ENCODE assay signal across 8 mouse cellular contexts in the genomic region with DNA sequence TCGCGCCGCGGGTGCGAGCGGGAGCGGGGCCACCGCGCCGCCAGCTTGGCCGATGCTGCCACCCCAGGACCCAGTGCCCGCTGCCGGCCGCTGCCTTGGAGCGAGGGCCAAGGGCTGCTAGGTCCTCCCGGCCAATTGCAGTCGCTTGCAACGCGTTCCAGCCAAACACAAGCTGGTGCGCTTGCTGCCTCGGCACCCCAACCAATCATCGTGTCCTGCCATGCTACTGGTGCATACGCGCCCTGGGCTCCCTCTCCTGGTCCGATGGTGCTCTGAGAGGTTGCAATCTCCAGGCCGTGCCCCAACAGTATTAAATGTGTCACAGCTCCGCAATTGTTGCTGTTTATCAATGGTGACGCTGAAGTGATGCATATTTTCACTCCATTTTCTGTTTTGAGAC. TPM values are rescaled to one million over a fixed set of nuclear protein-coding genes. Genes with fewer than 3 reads are reported as not detected.
DNase-seq lines count a peak whose midpoint lies in the region; ATAC-seq and TF ChIP-seq lines count a peak whose summit lies in the region.

No protein-coding gene starts in this region.

- peak overlapping the region; percentile 42; the same call in 1 of the 2 replicates for H3K27ac ChIP-seq in hindbrain, embryonic 11.5 days (ENCODE audit: low read depth, low read length)
- no peak overlapping the region for H3K27ac ChIP-seq in lung, postnatal 0 days (ENCODE audit: low read length)

- no peak for TF ChIP-seq EP300 in lung, postnatal 0 days (IDR thresholded peaks at IDR 0.05)

- H3K4me2 ChIP-seq in hindbrain, embryonic 11.5 days (replicated peaks; ENCODE audit: low read depth, low read length): peak overlapping the region; percentile 100
- H3K4me2 ChIP-seq in lung, postnatal 0 days (replicated peaks; ENCODE audit: low read depth, low read length): peak overlapping the region; percentile 100

- H3K9me3 ChIP-seq in hindbrain, embryonic 11.5 days (ENCODE audit: control insufficient read depth, low read length): no peaks in the 10 kb centered on the region
- no peaks in the 10 kb centered on the region for H3K9me3 ChIP-seq in lung, postnatal 0 days (ENCODE audit: low read length)

- under 1% methylated on average over 28 of the region's 28 CpGs for WGBS in hindbrain, embryonic 11.5 days
- 2% methylated on average over 20 of the region's 28 CpGs for WGBS in lung, postnatal 0 days

- peak overlapping the region; percentile 59 for H3K9ac ChIP-seq in hindbrain, embryonic 11.5 days (ENCODE audit: low read depth, low read length)
- H3K9ac ChIP-seq in lung, postnatal 0 days (replicated peaks; ENCODE audit: low read depth): no peak overlapping the region

- H3K27me3 ChIP-seq in hindbrain, embryonic 11.5 days (ENCODE audit: control insufficient read depth, insufficient read depth, low read length): peaks cover 24% of the 10 kb centered on the region
- H3K27me3 ChIP-seq in lung, postnatal 0 days (replicated peaks; ENCODE audit: insufficient read depth, low read length): no peaks in the 10 kb centered on the region

- ATAC-seq in hindbrain, embryonic 11.5 days (ENCODE audit: low FRiP score): peak; percentile 96
- peak; percentile 99 for ATAC-seq in lung, postnatal 0 days

- H3K36me3 ChIP-seq in hindbrain, embryonic 11.5 days (ENCODE audit: control insufficient read depth, insufficient read depth, low read length): no peaks in the 10 kb centered on the region
- H3K36me3 ChIP-seq in lung, postnatal 0 days (ENCODE audit: insufficient read depth, low read length): no peaks in the 10 kb centered on the region

- peak; percentile 93 for TF ChIP-seq CTCF in lung, postnatal 0 days (IDR thresholded peaks at IDR 0.05)

- H3K4me1 ChIP-seq in hindbrain, embryonic 11.5 days (replicated peaks; ENCODE audit: control insufficient read depth, insufficient read depth, low read length): peaks cover 5% of the 10 kb centered on the region; the same call in 1 of the 2 replicates
- no peaks in the 10 kb centered on the region for H3K4me1 ChIP-seq in lung, postnatal 0 days (ENCODE audit: insufficient read depth, low read depth, low read length)

- peak overlapping the region; percentile 73 for H3K4me3 ChIP-seq in hindbrain, embryonic 11.5 days (ENCODE audit: low read depth, low read length)
- peak overlapping the region; percentile 60 for H3K4me3 ChIP-seq in lung, postnatal 0 days (ENCODE audit: low read depth, low read length)

- peak; percentile 94 for DNase-seq in Muller cell, postnatal 12 days (ENCODE audit: inconsistent ontology term)
- DNase-seq in cerebellum, adult 9-11 months: peak; percentile 97
- peak; percentile 84 to 92 for DNase-seq in frontal cortex, adult 2 months (ENCODE audit: extremely low spot score in 1 of 2, low spot score in 1 of 2)
- DNase-seq in hindbrain, embryonic 11.5 days (ENCODE audit: low spot score): peak; percentile 84
- peak; percentile 83 to 91 for DNase-seq in layer of hippocampus, postnatal 10 days (ENCODE audit: low spot score in 2 of 2)
- DNase-seq in lung, postnatal 0 days (ENCODE audit: low spot score): peak; percentile 95
- peak; percentile 73 for DNase-seq in ovary, postnatal 14 days (ENCODE audit: low spot score)
- DNase-seq in thymus, postnatal 10 days (ENCODE audit: low spot score in 2 of 2): peak; percentile 64 to 78

RNA-seq across cellular contexts. Expression of a gene that starts 16.3 kb away (rescaled TPM):
- polyA plus RNA-seq in frontal cortex, adult 2 months (2012; rRNA removed): 0.14 and 0.19 TPM in 2 replicates
- 4.1 and 6.5 TPM in 2 replicates for polyA plus RNA-seq in hindbrain, embryonic 11.5 days (2014; fragmentation: Nextera tagmentation; extraction: Ambion mirVana)
- total RNA-seq in layer of hippocampus, postnatal 10 days (2021): under 1 TPM in 1 of 2 experiments, not detected in 1; 0.57 TPM
- polyA plus RNA-seq in lung, postnatal 0 days (2015; fragmentation: Nextera tagmentation; extraction: Ambion mirVana): 0.44 and 0.76 TPM in 2 replicates

RNA-seq across cellular contexts. Expression of a gene that starts 21.0 kb away (rescaled TPM):
- 0.08 and 0.17 TPM in 2 replicates for polyA plus RNA-seq in frontal cortex, adult 2 months (2012; rRNA removed)
- 12.8 and 18.1 TPM in 2 replicates for polyA plus RNA-seq in hindbrain, embryonic 11.5 days (2014; fragmentation: Nextera tagmentation; extraction: Ambion mirVana)
- under 1 TPM; 0.22 to 0.25 TPM for total RNA-seq in layer of hippocampus, postnatal 10 days (2021)
- polyA plus RNA-seq in lung, postnatal 0 days (2015; fragmentation: Nextera tagmentation; extraction: Ambion mirVana): 5.9 and 6.3 TPM in 2 replicates

RNA-seq across cellular contexts. Expression of a gene that starts 22.5 kb away (rescaled TPM):
- 0.13 and 0.24 TPM in 2 replicates for polyA plus RNA-seq in frontal cortex, adult 2 months (2012; rRNA removed)
- polyA plus RNA-seq in hindbrain, embryonic 11.5 days (2014; fragmentation: Nextera tagmentation; extraction: Ambion mirVana): 0.08 TPM in 1 of 2 replicates, not detected in the other
- under 1 TPM; 0.13 to 0.62 TPM for total RNA-seq in layer of hippocampus, postnatal 10 days (2021)
- 0.20 TPM in 1 of 2 replicates, not detected in the other for polyA plus RNA-seq in lung, postnatal 0 days (2015; fragmentation: Nextera tagmentation; extraction: Ambion mirVana)

RNA-seq across cellular contexts. Expression of a gene that starts 22.8 kb away (rescaled TPM):
- 5.6 and 7.0 TPM in 2 replicates for polyA plus RNA-seq in frontal cortex, adult 2 months (2012; rRNA removed)
- 1.2 and 3.3 TPM in 2 replicates for polyA plus RNA-seq in hindbrain, embryonic 11.5 days (2014; fragmentation: Nextera tagmentation; extraction: Ambion mirVana)
- total RNA-seq in layer of hippocampus, postnatal 10 days (2021): 1 to 10 TPM; 6.8 to 7.2 TPM
- 50.4 and 53.8 TPM in 2 replicates for polyA plus RNA-seq in lung, postnatal 0 days (2015; fragmentation: Nextera tagmentation; extraction: Ambion mirVana)

RNA-seq across cellular contexts. Expression of a gene that starts 26.1 kb away (rescaled TPM):
- polyA plus RNA-seq in frontal cortex, adult 2 months (2012; rRNA removed): 8.1 and 8.7 TPM in 2 replicates
- polyA plus RNA-seq in hindbrain, embryonic 11.5 days (2014; fragmentation: Nextera tagmentation; extraction: Ambion mirVana): 30.2 and 31.3 TPM in 2 replicates
- total RNA-seq in layer of hippocampus, postnatal 10 days (2021): 1 to 10 TPM; 6.7 to 8.3 TPM
- polyA plus RNA-seq in lung, postnatal 0 days (2015; fragmentation: Nextera tagmentation; extraction: Ambion mirVana): 10.4 and 11.5 TPM in 2 replicates
